Mouse (Mus musculus) monocyte, adult 5-6 weeks (primary cell): Measurements from ENCODE around the gene Tph2. TPM values are rescaled to one million over a fixed set of nuclear protein-coding genes. Genes with fewer than 3 reads are reported as not detected.

ENCODE experiments used
- ATAC-seq: fragments of 153-309, 156-312 bp; replicated peaks from 2 replicates; pipeline ENCODE4 v1.8.0; 2017; ENCODE audit warnings: mild to moderate bottlenecking; ENCODE audit not compliant: low TSS enrichment, insufficient number of reproducible peaks, severe bottlenecking, poor library complexity, low FRiP score
- total RNA-seq: library from RNA; stranded (forward); fragments of 200-1000, 200-491, 200-594 nt; gene quantifications from 3 replicates; pipeline ENCODE4 v1.2.3, GENCODE M21; 2017

The Tph2 gene
- total RNA-seq, 1 experiment from 2014 or later, result not detected

GRCm38 (mm10) chr10:115146257-115146898 is 38.4 kb downstream of the Tph2 start:
- no peak for ATAC-seq

GRCm38 (mm10) chr10:115144542-115144941 is 40.3 kb downstream of the Tph2 start:
- ATAC-seq, result no peak

- ATAC-seq, result no peak
These were observed 41.2 kb downstream of the Tph2 start for GRCm38 (mm10) chr10:115143641-115144040.

DNA sequence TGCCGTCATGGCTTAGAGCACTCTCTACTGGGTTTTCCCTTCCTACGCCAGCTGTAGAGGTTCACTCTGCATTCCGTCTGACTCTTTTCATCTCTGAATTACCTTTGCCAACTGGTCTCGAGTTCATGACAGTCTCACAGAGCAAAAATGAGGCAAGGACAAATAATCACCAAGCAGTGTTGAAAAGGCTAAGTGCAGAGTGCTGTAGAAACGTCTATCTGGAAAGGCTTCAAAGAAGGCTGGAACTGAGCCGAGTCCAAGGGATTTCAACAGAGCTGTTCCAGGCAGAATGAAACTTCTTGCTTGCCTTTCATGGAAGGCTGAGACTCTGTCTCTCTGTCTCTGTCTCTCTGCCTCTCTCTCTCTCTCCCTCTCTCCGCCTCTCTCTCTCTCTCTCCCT is 47.8 kb downstream of the Tph2 start:
- ATAC-seq, result no peak

- ATAC-seq, result no peak
These were observed 56.9 kb downstream of the Tph2 start for GRCm38 (mm10) chr10:115127907-115128306.

GRCm38 (mm10) chr10:115125550-115125949 is 59.3 kb downstream of the Tph2 start:
- no peak for ATAC-seq

- no peak for ATAC-seq
These were observed 59.8 kb downstream of the Tph2 start for GRCm38 (mm10) chr10:115125027-115125426.

GRCm38 (mm10) chr10:115107666-115108540 is 76.9 kb downstream of the Tph2 start:
- no peak for ATAC-seq

DNA sequence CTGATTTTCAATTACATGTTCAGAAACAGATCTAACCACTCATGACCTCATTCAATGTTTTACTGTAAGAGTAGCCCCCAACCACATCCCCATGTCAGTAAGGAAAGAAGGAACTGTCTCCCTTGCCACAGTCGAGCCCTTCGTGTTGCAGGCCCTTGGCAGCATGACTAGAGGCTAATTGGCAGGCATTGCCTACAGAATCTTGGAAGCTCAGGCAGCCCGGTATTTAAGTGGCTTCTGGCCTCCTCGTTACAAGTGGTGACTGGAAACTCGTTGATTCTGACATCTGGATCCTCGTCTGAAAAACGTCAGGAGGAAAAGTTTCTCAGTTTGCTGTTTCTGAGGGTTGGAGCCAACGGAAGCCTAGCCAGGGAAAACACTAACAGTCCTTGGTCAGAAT is 80.6 kb downstream of the Tph2 start:
- no peak for ATAC-seq

DNA sequence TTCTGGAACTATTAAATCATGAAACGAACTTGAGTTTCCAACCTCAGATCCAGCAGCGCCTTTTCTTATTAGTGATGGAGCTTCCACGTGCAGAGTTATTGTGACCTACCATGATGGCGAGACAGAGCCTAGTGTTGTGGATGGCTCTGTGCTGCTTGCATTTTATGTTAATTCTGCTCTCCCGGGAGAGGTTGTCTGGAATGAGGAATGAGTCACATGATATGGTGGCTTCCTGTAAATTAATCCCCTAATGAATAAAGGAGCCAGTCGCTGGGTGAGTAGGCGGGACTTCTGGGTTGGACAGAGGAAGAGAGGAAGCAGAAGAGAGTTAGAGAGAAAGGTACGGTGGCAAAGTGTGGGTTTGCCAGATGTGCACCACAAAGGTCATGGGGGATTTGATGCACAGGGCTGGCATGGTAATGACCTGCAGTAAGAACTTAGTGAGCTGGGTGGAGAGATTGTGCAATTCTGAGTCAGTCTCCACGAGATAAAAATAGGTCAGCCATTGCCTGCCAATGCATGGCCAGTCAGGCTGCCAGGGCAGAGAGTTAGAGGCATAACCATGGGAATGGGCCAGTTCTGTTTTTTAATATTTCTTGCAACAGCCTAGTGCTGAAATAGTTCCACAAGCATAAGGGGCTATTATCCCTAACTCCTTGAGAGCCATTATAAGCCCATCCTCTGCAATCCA is 84.8 kb downstream of the Tph2 start:
- ATAC-seq, result no peak

GRCm38 (mm10) chr10:115097163-115097562 is 87.7 kb downstream of the Tph2 start:
- ATAC-seq, result no peak

DNA sequence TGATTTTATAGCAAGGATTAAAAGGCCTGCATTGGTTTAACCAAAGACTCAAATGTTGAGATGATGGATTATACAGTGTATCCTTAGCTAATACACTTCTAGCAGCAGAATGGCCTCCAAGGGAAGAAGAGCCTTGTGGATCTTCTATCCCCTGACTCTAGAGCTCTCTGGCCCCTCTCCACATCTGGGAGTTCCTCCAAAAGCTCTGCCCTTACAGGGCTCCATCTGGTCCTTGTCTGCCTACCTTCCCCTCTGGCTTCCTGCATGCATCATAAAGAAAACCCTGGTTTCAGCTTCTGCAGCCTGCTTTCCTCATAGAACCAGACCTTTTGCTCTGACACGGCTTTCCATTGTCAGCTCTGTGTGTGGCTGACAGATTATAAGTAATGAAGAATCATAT is 88.6 kb downstream of the Tph2 start:
- no peak for ATAC-seq

DNA sequence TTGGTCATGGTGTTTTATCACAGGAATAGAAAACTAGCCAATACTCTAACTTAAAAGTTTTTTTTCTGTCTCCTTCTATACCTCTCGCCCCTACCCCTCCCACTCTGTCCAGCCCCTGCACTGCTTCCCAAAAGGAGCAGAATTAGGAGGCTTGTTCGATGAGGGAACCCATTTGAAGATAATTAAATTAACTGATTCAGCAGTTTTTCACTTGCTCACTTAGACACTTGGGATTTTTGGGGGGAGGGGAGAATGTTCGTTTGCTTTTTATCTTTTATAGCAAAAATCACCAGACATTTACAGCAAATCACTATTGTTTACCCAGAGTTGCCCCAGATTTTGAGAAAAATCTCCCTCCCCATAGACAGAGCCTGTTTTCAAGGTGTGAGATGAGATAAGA is 106.6 kb downstream of the Tph2 start:
- no peak for ATAC-seq

DNA sequence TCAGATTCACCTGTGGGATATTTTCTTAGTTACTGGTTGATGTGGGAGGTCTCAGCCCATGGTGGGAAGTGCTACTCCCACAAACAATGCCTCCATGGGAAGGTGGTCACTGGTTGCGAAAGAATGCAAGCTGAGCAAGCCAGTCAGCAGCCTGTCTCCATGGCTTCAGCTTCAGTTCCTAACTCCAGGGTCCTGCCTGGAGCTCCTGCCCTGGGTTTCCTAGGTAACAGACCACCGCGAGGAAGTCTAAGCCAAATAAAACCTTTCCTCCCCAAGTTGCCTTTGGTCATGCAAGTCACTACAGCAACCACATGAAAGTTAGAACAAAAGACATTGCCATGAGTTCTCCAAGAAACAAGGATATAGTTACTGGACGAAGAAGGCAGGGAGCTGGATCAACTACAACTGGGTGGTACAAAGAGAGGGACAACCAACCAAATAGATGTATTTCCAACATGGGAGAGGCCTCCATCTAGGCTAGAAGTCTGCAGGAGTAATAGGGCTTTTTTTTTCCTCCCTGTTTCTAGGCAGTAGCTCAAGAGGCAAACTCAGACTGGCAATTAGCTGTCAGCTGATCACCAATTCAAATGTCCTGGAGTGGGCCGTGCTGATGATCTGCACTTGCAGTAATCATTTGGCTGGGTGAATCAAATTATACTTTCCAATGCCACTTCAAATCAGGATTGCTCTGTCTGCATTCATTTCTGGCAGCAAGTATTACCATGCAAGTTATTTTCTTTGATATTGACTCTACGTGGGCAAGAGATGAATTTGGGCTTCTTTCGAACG is 115.5 kb downstream of the Tph2 start:
- ATAC-seq, result no peak

GRCm38 (mm10) chr10:115063936-115064335 is 120.9 kb downstream of the Tph2 start:
- ATAC-seq, result no peak

- ATAC-seq, result no peak
These were observed 123.3 kb downstream of the Tph2 start for GRCm38 (mm10) chr10:115061498-115061897.

- no peak for ATAC-seq
These were observed 124.1 kb downstream of the Tph2 start for GRCm38 (mm10) chr10:115060759-115061158.

DNA sequence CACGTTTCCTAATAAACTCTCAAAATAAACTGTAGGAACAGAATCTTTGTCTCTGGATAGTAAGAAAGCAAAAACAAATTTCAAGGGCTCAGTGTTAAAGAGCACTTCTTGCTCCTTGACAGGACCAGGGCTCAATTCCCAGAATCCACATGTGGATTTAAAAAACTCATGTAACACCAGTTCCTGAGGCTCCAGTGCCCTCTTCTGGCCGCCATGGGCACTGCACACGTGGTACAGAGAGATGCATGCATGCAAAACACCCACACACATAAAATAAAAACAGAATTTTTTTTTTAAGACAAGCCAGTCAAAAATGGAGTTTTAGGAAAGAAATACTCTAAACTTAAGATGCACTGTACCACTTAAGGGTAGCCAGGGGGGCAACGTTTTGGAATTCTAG is 133.2 kb downstream of the Tph2 start:
- ATAC-seq, result no peak

- ATAC-seq, result no peak
These were observed 134.1 kb downstream of the Tph2 start for GRCm38 (mm10) chr10:115050674-115051073.
